Mouse (Mus musculus) E14TG2a.4 (cell line): Measurements from ENCODE around the gene Fbxo41.

Experiments used
- H3K27me3 ChIP-seq: 2 replicates; pipeline ENCODE4 v1.6.1; 2014; ENCODE audit warnings: low read length, control low read depth; ENCODE audit not compliant: insufficient read depth
- H3K36me3 ChIP-seq: 2 replicates; pipeline ENCODE4 v1.6.1; 2014; ENCODE audit warnings: low read length, control low read depth; ENCODE audit not compliant: insufficient read depth
- H3K4me1 ChIP-seq: replicated peaks from 2 replicates; pipeline ENCODE4 v1.6.1; 2014; ENCODE audit warnings: low read depth, low read length, control low read depth
- H3K4me3 ChIP-seq: replicated peaks from 2 replicates; pipeline ENCODE4 v1.5.1; 2014; ENCODE audit warnings: mild to moderate bottlenecking, low read length
- H3K9me3 ChIP-seq: 2 replicates; pipeline ENCODE4 v1.6.1; 2014; ENCODE audit warnings: low read length, control low read depth
- CTCF ChIP-seq: conservative IDR thresholded peaks from 2 replicates; pipeline ENCODE4 v1.5.1; 2014; ENCODE audit warnings: low read length
- NANOG ChIP-seq: IDR thresholded peaks from 2 replicates; pipeline ENCODE4 v1.6.1; 2014; ENCODE audit warnings: borderline replicate concordance, low read length, mixed read lengths
- POU5F1 ChIP-seq: IDR thresholded peaks from 2 replicates; pipeline ENCODE4 v1.6.1; 2014; ENCODE audit warnings: low read length, borderline replicate concordance

Gene Fbxo41

GRCm38 (mm10) chr6:85502911-85503250 is at the start of gene Fbxo41:
TSS of gene Fbxo41 (minus strand) at chr6:85502994.
- TF ChIP-seq NANOG (no peak), CTCF (no peak), POU5F1 (no peak)
- Histone ChIP-seq H3K4me3 (peak within 1 kb of the TSS; percentile 92), H3K36me3 (no peaks in the 10 kb centered on the region), H3K27me3 (peaks cover 63% of the 10 kb centered on the region), H3K4me1 (peaks cover 20% of the 10 kb centered on the region), H3K9me3 (no peaks in the 10 kb centered on the region)

- H3K27me3 ChIP-seq: 0 out of 2 replicates have a peak, but pooled peaks cover 4% of the 10 kb centered on the region
- H3K9me3 ChIP-seq: peaks cover 3% of the 10 kb centered on the region; the same call in 1 of the 2 replicates
- no peaks in the 10 kb centered on the region for H3K4me1 ChIP-seq
- TF ChIP-seq NANOG (no peak), CTCF (no peak), POU5F1 (no peak)
- no peak overlapping the region for H3K4me3 ChIP-seq
- H3K36me3 ChIP-seq: no peaks in the 10 kb centered on the region
Measured at GRCm38 (mm10) chr6:85547642-85548041, 44.8 kb upstream of the Fbxo41 start.

GRCm38 (mm10) chr6:85544251-85544881 is 41.6 kb upstream of the Fbxo41 start:
- Histone ChIP-seq H3K4me3 (no peak overlapping the region), H3K36me3 (no peaks in the 10 kb centered on the region), H3K4me1 (no peaks in the 10 kb centered on the region), H3K9me3 (no peaks in the 10 kb centered on the region), H3K27me3 (0 out of 2 replicates have a peak, but pooled peaks cover 4% of the 10 kb centered on the region)
- TF ChIP-seq POU5F1 (no peak), CTCF (no peak), NANOG (no peak)

- H3K4me3 ChIP-seq: no peak overlapping the region
- TF ChIP-seq NANOG: no peak
- no peak for TF ChIP-seq POU5F1
- TF ChIP-seq CTCF: no peak
- H3K9me3 ChIP-seq: no peaks in the 10 kb centered on the region
- no peaks in the 10 kb centered on the region for H3K4me1 ChIP-seq
- 0 out of 2 replicates have a peak, but pooled peaks cover 4% of the 10 kb centered on the region for H3K27me3 ChIP-seq
- H3K36me3 ChIP-seq: no peaks in the 10 kb centered on the region
Measured at GRCm38 (mm10) chr6:85543351-85544175, 40.8 kb upstream of the Fbxo41 start.

- no peak overlapping the region for H3K4me3 ChIP-seq
- peaks cover 70% of the 10 kb centered on the region for H3K4me1 ChIP-seq
- H3K9me3 ChIP-seq: peaks cover 3% of the 10 kb centered on the region; the same call in 1 of the 2 replicates
- H3K27me3 ChIP-seq: peaks cover 3% of the 10 kb centered on the region; the same call in 1 of the 2 replicates
- H3K36me3 ChIP-seq: no peaks in the 10 kb centered on the region
- TF ChIP-seq POU5F1 (no peak), NANOG (no peak), CTCF (no peak)
Measured at GRCm38 (mm10) chr6:85522825-85523224, 20.0 kb upstream of the Fbxo41 start.

GRCm38 (mm10) chr6:85522026-85522425 is 19.2 kb upstream of the Fbxo41 start:
- Histone ChIP-seq H3K27me3 (peaks cover 3% of the 10 kb centered on the region), H3K9me3 (peaks cover 5% of the 10 kb centered on the region; the same call in 1 of the 2 replicates), H3K4me1 (peaks cover 63% of the 10 kb centered on the region), H3K36me3 (no peaks in the 10 kb centered on the region), H3K4me3 (no peak overlapping the region)
- no peak for TF ChIP-seq POU5F1
- TF ChIP-seq NANOG: no peak
- no peak for TF ChIP-seq CTCF

- peaks cover 29% of the 10 kb centered on the region for H3K4me1 ChIP-seq
Measured at GRCm38 (mm10) chr6:85518091-85518693, 15.4 kb upstream of the Fbxo41 start.

GRCm38 (mm10) chr6:85515941-85516340 is 13.1 kb upstream of the Fbxo41 start:
- Histone ChIP-seq H3K27me3 (peaks cover 64% of the 10 kb centered on the region), H3K9me3 (peaks cover 5% of the 10 kb centered on the region; the same call in 1 of the 2 replicates), H3K4me1 (peaks cover 19% of the 10 kb centered on the region), H3K36me3 (no peaks in the 10 kb centered on the region), H3K4me3 (no peak overlapping the region)
- TF ChIP-seq POU5F1: no peak
- no peak for TF ChIP-seq CTCF
- TF ChIP-seq NANOG: no peak

More at GRCm38 (mm10) chr6:85518091-85518693, 15.4 kb upstream of the Fbxo41 start:
- H3K4me3 ChIP-seq: no peak overlapping the region
- H3K9me3 ChIP-seq: peaks cover 5% of the 10 kb centered on the region; the same call in 1 of the 2 replicates
- peaks cover 41% of the 10 kb centered on the region for H3K27me3 ChIP-seq
- no peak for TF ChIP-seq NANOG
- TF ChIP-seq CTCF: no peak
- no peak for TF ChIP-seq POU5F1
- H3K36me3 ChIP-seq: no peaks in the 10 kb centered on the region
